Mouse (Mus musculus): Measurements from ENCODE around the gene Foxa1. TPM values are rescaled to one million over a fixed set of nuclear protein-coding genes. Genes with fewer than 3 reads are reported as not detected.

The Foxa1 gene
- not detected in 2 replicates for polyA plus RNA-seq (2012; rRNA removed)

GRCm38 (mm10) chr12:57546415-57547201 lies at the start of gene Foxa1:
Foxa1 (minus strand) TSS chr12:57546916.
- H3K4me3 ChIP-seq (ENCODE audit: insufficient read depth, low read length), result no peak within 1 kb of the TSS
- no peaks in the 10 kb centered on the region for H3K4me1 ChIP-seq (ENCODE audit: control insufficient read depth, insufficient read depth, low read length)
- no peak for TF ChIP-seq POLR2A (IDR thresholded peaks at IDR 0.05; ENCODE audit: extremely low read depth, insufficient read depth, low read length)
- TF ChIP-seq CTCF (IDR thresholded peaks at IDR 0.05; ENCODE audit: extremely low read depth, insufficient read depth, low read length), result no peak
- no peak within 1 kb of the TSS for H3K27ac ChIP-seq (ENCODE audit: insufficient read depth, low read length)

GRCm38 (mm10) chr12:57575931-57576628 lies 29.4 kb upstream of the Foxa1 start:
- Histone ChIP-seq H3K27ac (ENCODE audit: insufficient read depth, low read length) (no peak overlapping the region), H3K4me3 (ENCODE audit: insufficient read depth, low read length) (no peak overlapping the region; the same call in 1 of the 2 replicates), H3K4me1 (ENCODE audit: control insufficient read depth, insufficient read depth, low read length) (no peaks in the 10 kb centered on the region)
- TF ChIP-seq POLR2A (IDR thresholded peaks at IDR 0.05; ENCODE audit: extremely low read depth, insufficient read depth, low read length) (no peak), CTCF (IDR thresholded peaks at IDR 0.05; ENCODE audit: extremely low read depth, insufficient read depth, low read length) (no peak)

- Histone ChIP-seq H3K4me3 (ENCODE audit: insufficient read depth, low read length) (no peak overlapping the region), H3K4me1 (ENCODE audit: control insufficient read depth, insufficient read depth, low read length) (no peaks in the 10 kb centered on the region), H3K27ac (ENCODE audit: insufficient read depth, low read length) (no peak overlapping the region)
- no peak for TF ChIP-seq CTCF (IDR thresholded peaks at IDR 0.05; ENCODE audit: extremely low read depth, insufficient read depth, low read length)
- TF ChIP-seq POLR2A (IDR thresholded peaks at IDR 0.05; ENCODE audit: extremely low read depth, insufficient read depth, low read length), result no peak
Measured at GRCm38 (mm10) chr12:57572415-57572814, 25.7 kb upstream of the Foxa1 start.

GRCm38 (mm10) chr12:57571773-57572172 lies 25.1 kb upstream of the Foxa1 start:
- no peak for TF ChIP-seq CTCF (IDR thresholded peaks at IDR 0.05; ENCODE audit: extremely low read depth, insufficient read depth, low read length)
- Histone ChIP-seq H3K27ac (ENCODE audit: insufficient read depth, low read length) (no peak overlapping the region), H3K4me3 (ENCODE audit: insufficient read depth, low read length) (no peak overlapping the region), H3K4me1 (ENCODE audit: control insufficient read depth, insufficient read depth, low read length) (no peaks in the 10 kb centered on the region)

GRCm38 (mm10) chr12:57563909-57564308 lies 17.2 kb upstream of the Foxa1 start, which contains the start of gene Ttc6:
Ttc6 (plus strand) TSS chr12:57564113.
- no peak within 1 kb of the TSS for H3K4me3 ChIP-seq (ENCODE audit: insufficient read depth, low read length)
- TF ChIP-seq POLR2A (IDR thresholded peaks at IDR 0.05; ENCODE audit: extremely low read depth, insufficient read depth, low read length), result no peak
- no peak for TF ChIP-seq CTCF (IDR thresholded peaks at IDR 0.05; ENCODE audit: extremely low read depth, insufficient read depth, low read length)
- no peak within 1 kb of the TSS for H3K27ac ChIP-seq (ENCODE audit: insufficient read depth, low read length)
- no peaks in the 10 kb centered on the region for H3K4me1 ChIP-seq (ENCODE audit: control insufficient read depth, insufficient read depth, low read length)

GRCm38 (mm10) chr12:57554091-57554490 lies 7.4 kb upstream of the Foxa1 start:
- H3K4me3 ChIP-seq (ENCODE audit: insufficient read depth, low read length), result no peak overlapping the region
- H3K4me1 ChIP-seq (ENCODE audit: control insufficient read depth, insufficient read depth, low read length), result no peaks in the 10 kb centered on the region
- H3K27ac ChIP-seq (ENCODE audit: insufficient read depth, low read length), result no peak overlapping the region
- TF ChIP-seq POLR2A (IDR thresholded peaks at IDR 0.05; ENCODE audit: extremely low read depth, insufficient read depth, low read length) (no peak), CTCF (IDR thresholded peaks at IDR 0.05; ENCODE audit: extremely low read depth, insufficient read depth, low read length) (no peak)

- TF ChIP-seq CTCF (IDR thresholded peaks at IDR 0.05; ENCODE audit: extremely low read depth, insufficient read depth, low read length) (no peak), POLR2A (IDR thresholded peaks at IDR 0.05; ENCODE audit: extremely low read depth, insufficient read depth, low read length) (no peak)
- no peak overlapping the region for H3K4me3 ChIP-seq (ENCODE audit: insufficient read depth, low read length)
- H3K27ac ChIP-seq (ENCODE audit: insufficient read depth, low read length), result no peak overlapping the region
- no peaks in the 10 kb centered on the region for H3K4me1 ChIP-seq (ENCODE audit: control insufficient read depth, insufficient read depth, low read length)
Measured at GRCm38 (mm10) chr12:57552286-57552685, 5.6 kb upstream of the Foxa1 start.

- Histone ChIP-seq H3K4me1 (ENCODE audit: control insufficient read depth, insufficient read depth, low read length) (no peaks in the 10 kb centered on the region), H3K27ac (ENCODE audit: insufficient read depth, low read length) (no peak overlapping the region), H3K4me3 (ENCODE audit: insufficient read depth, low read length) (no peak overlapping the region)
- TF ChIP-seq CTCF (IDR thresholded peaks at IDR 0.05; ENCODE audit: extremely low read depth, insufficient read depth, low read length) (no peak), POLR2A (IDR thresholded peaks at IDR 0.05; ENCODE audit: extremely low read depth, insufficient read depth, low read length) (no peak)
Measured at GRCm38 (mm10) chr12:57550881-57551280, 4.2 kb upstream of the Foxa1 start.

GRCm38 (mm10) chr12:57550181-57550808 lies 3.6 kb upstream of the Foxa1 start:
- Histone ChIP-seq H3K4me1 (ENCODE audit: control insufficient read depth, insufficient read depth, low read length) (no peaks in the 10 kb centered on the region), H3K27ac (ENCODE audit: insufficient read depth, low read length) (no peak overlapping the region), H3K4me3 (ENCODE audit: insufficient read depth, low read length) (no peak overlapping the region)
- TF ChIP-seq CTCF (IDR thresholded peaks at IDR 0.05; ENCODE audit: extremely low read depth, insufficient read depth, low read length), result no peak
- TF ChIP-seq POLR2A (IDR thresholded peaks at IDR 0.05; ENCODE audit: extremely low read depth, insufficient read depth, low read length), result no peak

Measured in cortical plate, adult 2 months (tissue).